Mouse (Mus musculus) liver, embryonic 14.5 days (tissue): ENCODE results near the gene Pde4d.

Experiments used
- CTCF ChIP-seq: IDR thresholded peaks from 2 replicates; pipeline ENCODE4 v1.5.1; 2016; ENCODE audit warnings: antibody characterized with exemption, low read depth, control low read depth
- EP300 ChIP-seq: IDR thresholded peaks from 2 replicates; pipeline ENCODE4 v1.6.1; 2016; ENCODE audit warnings: antibody characterized with exemption, low read depth

DNA sequence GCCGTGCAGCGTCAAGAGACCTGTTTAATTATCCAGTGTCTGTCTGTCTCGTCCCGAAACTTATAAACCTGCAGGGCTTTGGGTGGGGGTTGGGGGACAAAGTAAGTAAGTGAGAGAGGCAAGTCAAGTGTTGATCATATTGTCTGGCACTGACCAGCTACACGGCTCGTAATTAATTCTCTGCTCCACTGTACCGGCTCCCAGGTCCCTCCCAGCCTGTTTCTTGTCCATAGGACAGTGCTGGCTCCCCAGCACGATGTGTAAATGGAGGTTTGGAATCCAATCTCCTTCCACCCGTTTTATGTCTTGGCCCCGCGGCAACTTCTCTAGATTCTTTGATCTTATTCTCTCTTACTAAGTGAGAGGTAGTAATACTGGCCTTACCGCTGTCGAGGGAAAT, 975.8 kb downstream of the Pde4d start:
- TF ChIP-seq CTCF (no peak), EP300 (no peak)
